Mouse (Mus musculus): ENCODE results near the gene Zfp536. TPM values are rescaled to one million over a fixed set of nuclear protein-coding genes. Genes with fewer than 3 reads are reported as not detected.

Gene Zfp536
- total RNA-seq, 2 experiments from 2014 or later = 0.75 to 1.5 TPM

GRCm38 (mm10) chr7:37689561-37690305 lies 83.7 kb downstream of the Zfp536 start:
- DNase-seq = no peak

- DNase-seq = no peak
Measured at GRCm38 (mm10) chr7:37689107-37689511, 84.3 kb downstream of the Zfp536 start.

GRCm38 (mm10) chr7:37686366-37686765 lies 87.1 kb downstream of the Zfp536 start:
- no peak for DNase-seq

GRCm38 (mm10) chr7:37685247-37685646 lies 88.2 kb downstream of the Zfp536 start:
- no peak for DNase-seq

- DNase-seq = no peak
Measured at GRCm38 (mm10) chr7:37681335-37681734, 92.1 kb downstream of the Zfp536 start.

- DNase-seq = no peak
Measured at GRCm38 (mm10) chr7:37663676-37664365, 109.6 kb downstream of the Zfp536 start.

GRCm38 (mm10) chr7:37648671-37649070 lies 124.8 kb downstream of the Zfp536 start:
- no peak for DNase-seq

- DNase-seq = no peak
Measured at GRCm38 (mm10) chr7:37647917-37648615, 125.4 kb downstream of the Zfp536 start.

GRCm38 (mm10) chr7:37639740-37640397 lies 133.6 kb downstream of the Zfp536 start:
- no peak for DNase-seq

GRCm38 (mm10) chr7:37634812-37635211 lies 138.6 kb downstream of the Zfp536 start:
- no peak for DNase-seq

GRCm38 (mm10) chr7:37630410-37630809 lies 143.0 kb downstream of the Zfp536 start:
- DNase-seq = no peak

- DNase-seq = no peak
Measured at GRCm38 (mm10) chr7:37627897-37628510, 145.4 kb downstream of the Zfp536 start.

- DNase-seq = no peak
Measured at GRCm38 (mm10) chr7:37625758-37626157, 147.7 kb downstream of the Zfp536 start.

GRCm38 (mm10) chr7:37624759-37625340 lies 148.6 kb downstream of the Zfp536 start:
- no peak for DNase-seq

GRCm38 (mm10) chr7:37623903-37624758 lies 149.3 kb downstream of the Zfp536 start:
- DNase-seq = peak; percentile 19

- DNase-seq = no peak
Measured at GRCm38 (mm10) chr7:37619254-37619653, 154.2 kb downstream of the Zfp536 start.

- no peak for DNase-seq
Measured at GRCm38 (mm10) chr7:37617880-37618279, 155.6 kb downstream of the Zfp536 start.

- no peak for DNase-seq
Measured at GRCm38 (mm10) chr7:37615932-37616331, 157.5 kb downstream of the Zfp536 start.

GRCm38 (mm10) chr7:37614381-37614780 lies 159.1 kb downstream of the Zfp536 start:
- no peak for DNase-seq

- no peak for DNase-seq
Measured at GRCm38 (mm10) chr7:37608556-37608955, 164.9 kb downstream of the Zfp536 start.

- no peak for DNase-seq
Measured at GRCm38 (mm10) chr7:37607906-37608305, 165.5 kb downstream of the Zfp536 start.

Measured in gastrocnemius, postnatal 25 days (tissue).